In genomic region chr5:129670036-129670458, GRCm38 (mm10) we compare ENCODE assay signal across 8 mouse cellular contexts. TPM values are rescaled to one million over a fixed set of nuclear protein-coding genes. Genes with fewer than 3 reads are reported as not detected.
DNase-seq lines count a peak whose midpoint lies in the region; ATAC-seq and TF ChIP-seq lines count a peak whose summit lies in the region.

TSS of gene Zfp11 (minus strand) at chr5:129670099.

- peak within 1 kb of the TSS; percentile 51 for H3K27ac ChIP-seq in forebrain, embryonic 13.5 days
- H3K27ac ChIP-seq in liver, embryonic 15.5 days (replicated peaks) = 0 out of 2 replicates have a peak within 1 kb of the TSS, but pooled peaks have one; percentile 21
- H3K27ac ChIP-seq in neural tube, embryonic 11.5 days (ENCODE audit: low read depth, low read length) = no peak within 1 kb of the TSS
- H3K27ac ChIP-seq in stomach, postnatal 0 days (replicated peaks) = peak within 1 kb of the TSS; percentile 49; the same call in 1 of the 2 replicates

- 1% methylated on average over 23 of the region's 23 CpGs for WGBS in forebrain, embryonic 13.5 days
- WGBS in liver, embryonic 15.5 days (ENCODE audit: insufficient replicate concordance) = 1% methylated on average over 23 of the region's 23 CpGs
- whole genome bisulfite sequencing in neural tube, embryonic 11.5 days = 2% methylated on average over 23 of the region's 23 CpGs
- WGBS in stomach, postnatal 0 days = 1% methylated on average over 23 of the region's 23 CpGs

- peak; percentile 83 for DNase-seq in ES-CJ7 (ENCODE audit: low read depth, low spot score)
- peak; percentile 81 for DNase-seq in cerebellum, adult 11 months
- peak; percentile 88 to 94 for DNase-seq in heart, postnatal 10 days
- DNase-seq in kidney, postnatal 4 days = peak; percentile 89 to 92
- DNase-seq in neural tube, embryonic 11.5 days (ENCODE audit: low spot score) = peak; percentile 82
- DNase-seq in stomach, postnatal 0 days (ENCODE audit: low spot score) = peak; percentile 85

- peaks cover 14% of the 10 kb centered on the region for H3K4me1 ChIP-seq in forebrain, embryonic 13.5 days
- peaks cover 11% of the 10 kb centered on the region; the same call in 1 of the 2 replicates for H3K4me1 ChIP-seq in liver, embryonic 15.5 days (replicated peaks)
- peaks cover 8% of the 10 kb centered on the region for H3K4me1 ChIP-seq in neural tube, embryonic 11.5 days (ENCODE audit: control insufficient read depth, insufficient read depth, low read length)
- 0 out of 2 replicates have a peak, but pooled peaks cover 2% of the 10 kb centered on the region for H3K4me1 ChIP-seq in stomach, postnatal 0 days (replicated peaks; ENCODE audit: control insufficient read depth, insufficient read depth)

- peak within 1 kb of the TSS; percentile 86 for H3K9ac ChIP-seq in forebrain, embryonic 13.5 days
- H3K9ac ChIP-seq in liver, embryonic 15.5 days = peak within 1 kb of the TSS; percentile 65
- H3K9ac ChIP-seq in neural tube, embryonic 11.5 days (ENCODE audit: low read length) = peak within 1 kb of the TSS; percentile 87
- peak within 1 kb of the TSS; percentile 93 for H3K9ac ChIP-seq in stomach, postnatal 0 days (ENCODE audit: low read length)

- peaks cover 4% of the 10 kb centered on the region; the same call in 1 of the 2 replicates for H3K9me3 ChIP-seq in forebrain, embryonic 13.5 days (replicated peaks)
- no peaks in the 10 kb centered on the region for H3K9me3 ChIP-seq in liver, embryonic 15.5 days (replicated peaks)
- no peaks in the 10 kb centered on the region for H3K9me3 ChIP-seq in neural tube, embryonic 11.5 days (ENCODE audit: control insufficient read depth, low read length)
- H3K9me3 ChIP-seq in stomach, postnatal 0 days (ENCODE audit: control insufficient read depth, low read length) = no peaks in the 10 kb centered on the region

- H3K27me3 ChIP-seq in forebrain, embryonic 13.5 days = no peaks in the 10 kb centered on the region
- H3K27me3 ChIP-seq in liver, embryonic 15.5 days = no peaks in the 10 kb centered on the region
- H3K27me3 ChIP-seq in neural tube, embryonic 11.5 days (ENCODE audit: control insufficient read depth, insufficient read depth, low read length) = no peaks in the 10 kb centered on the region
- no peaks in the 10 kb centered on the region for H3K27me3 ChIP-seq in stomach, postnatal 0 days (ENCODE audit: control insufficient read depth, insufficient read depth, low read length)

- H3K36me3 ChIP-seq in forebrain, embryonic 13.5 days (ENCODE audit: poor library complexity, severe bottlenecking) = no peaks in the 10 kb centered on the region
- no peaks in the 10 kb centered on the region for H3K36me3 ChIP-seq in liver, embryonic 15.5 days (replicated peaks)
- no peaks in the 10 kb centered on the region for H3K36me3 ChIP-seq in neural tube, embryonic 11.5 days (ENCODE audit: control insufficient read depth, insufficient read depth, low read length)
- H3K36me3 ChIP-seq in stomach, postnatal 0 days (ENCODE audit: control insufficient read depth, insufficient read depth, low read length) = no peaks in the 10 kb centered on the region

- TF ChIP-seq EP300 in stomach, postnatal 0 days (optimal IDR thresholded peaks at IDR 0.05) = no peak

- no peak for TF ChIP-seq CTCF in stomach, postnatal 0 days (IDR thresholded peaks at IDR 0.05; ENCODE audit: low read depth)

- H3K4me2 ChIP-seq in forebrain, embryonic 13.5 days = peak within 1 kb of the TSS; percentile 83
- H3K4me2 ChIP-seq in liver, embryonic 15.5 days = peak within 1 kb of the TSS; percentile 79
- H3K4me2 ChIP-seq in neural tube, embryonic 11.5 days (ENCODE audit: low read depth) = peak within 1 kb of the TSS; percentile 77
- peak within 1 kb of the TSS; percentile 78 for H3K4me2 ChIP-seq in stomach, postnatal 0 days (replicated peaks; ENCODE audit: low read depth)

- peak within 1 kb of the TSS; percentile 79 for H3K4me3 ChIP-seq in forebrain, embryonic 13.5 days
- peak within 1 kb of the TSS; percentile 73 for H3K4me3 ChIP-seq in liver, embryonic 15.5 days (replicated peaks)
- H3K4me3 ChIP-seq in neural tube, embryonic 11.5 days (ENCODE audit: low read depth, low read length) = peak within 1 kb of the TSS; percentile 78
- H3K4me3 ChIP-seq in stomach, postnatal 0 days (ENCODE audit: low read depth, low read length) = peak within 1 kb of the TSS; percentile 82

- intact Hi-C loops in heart, postnatal 10 days (cut with DNase I) = loop anchor here (2.0 kb wide), 2 partner anchors 45 to 55 kb away; partner anchors contain the start of genes Mrps17 and Nipsnap2

- ATAC-seq in forebrain, embryonic 13.5 days = peak; percentile 84
- peak; percentile 77 for ATAC-seq in liver, embryonic 15.5 days (ENCODE audit: insufficient read depth)
- ATAC-seq in neural tube, embryonic 11.5 days (ENCODE audit: insufficient read depth, low FRiP score, low TSS enrichment) = 0 out of 2 replicates have a peak, but pooled peaks have one; percentile 48
- peak; percentile 96 for ATAC-seq in stomach, postnatal 0 days (ENCODE audit: low FRiP score, low TSS enrichment)

RNA-seq across cellular contexts. Expression of gene Zfp11, which starts in this region (rescaled TPM):
- polyA plus RNA-seq in forebrain, embryonic 13.5 days (2015; fragmentation: Nextera tagmentation; extraction: Ambion mirVana) = 7.7 and 8.5 TPM in 2 replicates
- total RNA-seq in heart, postnatal 10 days (2021) = 1 to 10 TPM; 4.0 to 4.2 TPM
- polyA plus RNA-seq in liver, embryonic 15.5 days (2015; fragmentation: Nextera tagmentation; extraction: Ambion mirVana) = 0.60 and 0.79 TPM in 2 replicates
- polyA plus RNA-seq in neural tube, embryonic 11.5 days (2014; fragmentation: Nextera tagmentation; extraction: Ambion mirVana) = 7.3 and 8.2 TPM in 2 replicates
- polyA plus RNA-seq in stomach, postnatal 0 days (2015; fragmentation: Nextera tagmentation; extraction: Ambion mirVana) = 0.98 and 1.2 TPM in 2 replicates

Comparison
In these comparisons a context has a peak if more than half of its experiments do, and no peak if none do; other contexts are left out.
1. Peak in ATAC-seq, H3K4me3 ChIP-seq, H3K27ac ChIP-seq, H3K9ac ChIP-seq and H3K4me2 ChIP-seq in liver, embryonic 15.5 days; RNA of the gene not detected or under 1 TPM.